Mouse (Mus musculus): ENCODE data around the gene Taf8.

The Taf8 gene

DNA sequence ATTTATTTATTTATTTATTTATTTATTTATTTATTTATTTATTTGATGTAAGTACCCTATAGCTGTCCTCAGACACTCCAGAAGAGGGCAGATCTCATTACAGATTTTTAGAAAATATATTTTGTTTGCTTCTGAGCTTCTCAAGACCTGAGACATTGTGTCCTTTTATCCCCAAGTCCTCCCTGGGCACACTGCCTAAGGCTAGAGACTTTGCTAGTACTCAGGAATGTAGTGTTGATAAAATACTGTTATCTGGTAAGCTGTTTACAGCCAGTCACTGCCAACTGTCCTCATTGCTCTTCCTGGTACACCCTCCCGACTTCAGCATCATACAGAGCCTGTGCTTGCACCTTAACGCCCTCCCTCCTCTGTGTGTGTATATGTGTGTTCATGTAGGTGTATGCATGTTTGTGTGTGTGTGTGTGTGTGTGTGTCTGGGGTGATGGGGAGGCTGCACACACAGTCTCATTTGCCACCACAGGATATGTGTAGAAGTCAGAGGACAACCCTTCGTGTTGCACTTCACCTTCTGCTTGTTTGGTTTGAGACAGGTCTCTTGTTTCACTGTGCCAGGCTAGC is 42.7 kb downstream of the Taf8 start:
- no peak for DNase-seq (ENCODE audit: low spot score in 2 of 2)

- no peak for DNase-seq (ENCODE audit: low spot score in 2 of 2)
Observed at GRCm38 (mm10) chr17:47458936-47459335, 43.2 kb downstream of the Taf8 start.

GRCm38 (mm10) chr17:47458310-47458709 is 43.8 kb downstream of the Taf8 start:
- DNase-seq (ENCODE audit: low spot score in 2 of 2): no peak

DNA sequence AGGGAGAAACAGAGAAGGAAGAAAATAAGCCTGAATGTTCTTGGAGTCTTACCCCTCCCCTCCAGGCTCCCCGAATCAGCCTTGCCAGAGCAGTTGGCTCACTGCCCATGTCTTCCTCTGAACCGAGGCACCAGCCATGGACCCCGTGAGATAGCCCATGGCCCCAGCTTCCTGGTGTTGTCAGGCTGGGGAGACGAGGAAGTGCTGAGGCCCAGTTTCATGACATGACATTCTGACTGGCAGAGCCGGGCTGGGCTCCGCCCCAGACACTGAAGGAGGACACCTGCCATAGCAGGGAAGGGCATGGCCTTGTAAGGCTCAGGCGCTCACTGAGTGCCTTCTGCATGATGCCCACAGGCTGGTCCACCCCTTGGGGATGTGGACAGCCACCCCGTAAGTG is 47.4 kb downstream of the Taf8 start:
- DNase-seq (ENCODE audit: low spot score in 2 of 2): no peak

DNA sequence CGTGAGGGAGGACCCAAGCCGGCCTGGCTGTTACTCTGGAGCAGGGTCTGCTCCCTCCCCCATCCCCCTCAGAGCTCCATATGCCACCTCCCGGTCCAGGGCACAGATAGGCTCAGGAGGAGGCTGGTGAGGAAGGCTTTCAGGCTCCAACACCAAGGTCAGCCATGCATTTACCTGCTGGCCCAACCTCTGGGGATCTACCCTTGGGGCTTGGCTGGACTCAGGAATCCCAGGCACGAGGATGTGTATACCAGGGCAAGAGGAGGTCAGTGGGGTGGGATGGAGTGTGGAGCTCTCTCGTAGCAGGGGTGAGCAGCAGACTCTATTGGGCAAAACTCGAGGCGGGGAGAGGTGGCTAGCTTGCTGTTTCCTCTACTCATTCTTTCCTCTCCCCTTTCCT is 49.2 kb downstream of the Taf8 start:
- no peak for DNase-seq (ENCODE audit: low spot score in 2 of 2)

DNA sequence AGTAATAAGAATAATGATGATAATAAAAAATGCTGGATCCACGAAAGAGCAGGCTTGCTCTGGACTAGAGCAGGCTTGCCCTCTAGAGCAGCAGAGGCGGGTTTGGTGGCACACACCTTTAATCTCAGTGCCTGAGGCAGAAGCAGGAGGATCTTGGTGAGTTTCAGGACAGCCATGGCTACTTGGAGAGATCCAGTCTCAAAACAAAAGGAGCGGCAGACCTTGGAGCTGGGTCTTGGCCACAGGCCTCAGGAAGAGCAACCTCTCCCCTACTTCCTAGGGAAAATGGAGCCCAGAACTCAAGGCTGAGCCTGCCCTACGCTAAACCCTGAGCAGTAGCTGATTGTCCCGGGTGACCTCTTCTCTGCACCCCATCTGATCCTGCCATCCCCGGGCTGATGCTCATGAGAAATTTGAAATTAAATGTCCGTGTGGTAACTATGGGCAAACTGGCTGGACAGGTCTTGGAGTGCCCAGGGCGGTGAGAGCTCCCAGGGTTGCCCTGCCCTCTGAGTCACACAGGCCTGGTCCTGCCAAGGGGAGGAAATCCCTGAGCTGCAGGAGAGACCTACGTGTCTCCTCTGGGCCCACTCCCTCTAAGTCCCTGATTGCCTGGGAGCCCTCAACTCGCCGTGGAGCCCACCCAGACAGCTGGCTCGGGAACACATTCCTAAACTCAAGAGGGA is 51.1 kb downstream of the Taf8 start:
- peak; percentile 70 to 78 for DNase-seq (ENCODE audit: low spot score in 2 of 2)

- no peak for DNase-seq (ENCODE audit: low spot score in 2 of 2)
Observed at GRCm38 (mm10) chr17:47450239-47450638, 51.9 kb downstream of the Taf8 start.

- no peak for DNase-seq (ENCODE audit: low spot score in 2 of 2)
Observed at GRCm38 (mm10) chr17:47449432-47449831, 52.7 kb downstream of the Taf8 start.

DNA sequence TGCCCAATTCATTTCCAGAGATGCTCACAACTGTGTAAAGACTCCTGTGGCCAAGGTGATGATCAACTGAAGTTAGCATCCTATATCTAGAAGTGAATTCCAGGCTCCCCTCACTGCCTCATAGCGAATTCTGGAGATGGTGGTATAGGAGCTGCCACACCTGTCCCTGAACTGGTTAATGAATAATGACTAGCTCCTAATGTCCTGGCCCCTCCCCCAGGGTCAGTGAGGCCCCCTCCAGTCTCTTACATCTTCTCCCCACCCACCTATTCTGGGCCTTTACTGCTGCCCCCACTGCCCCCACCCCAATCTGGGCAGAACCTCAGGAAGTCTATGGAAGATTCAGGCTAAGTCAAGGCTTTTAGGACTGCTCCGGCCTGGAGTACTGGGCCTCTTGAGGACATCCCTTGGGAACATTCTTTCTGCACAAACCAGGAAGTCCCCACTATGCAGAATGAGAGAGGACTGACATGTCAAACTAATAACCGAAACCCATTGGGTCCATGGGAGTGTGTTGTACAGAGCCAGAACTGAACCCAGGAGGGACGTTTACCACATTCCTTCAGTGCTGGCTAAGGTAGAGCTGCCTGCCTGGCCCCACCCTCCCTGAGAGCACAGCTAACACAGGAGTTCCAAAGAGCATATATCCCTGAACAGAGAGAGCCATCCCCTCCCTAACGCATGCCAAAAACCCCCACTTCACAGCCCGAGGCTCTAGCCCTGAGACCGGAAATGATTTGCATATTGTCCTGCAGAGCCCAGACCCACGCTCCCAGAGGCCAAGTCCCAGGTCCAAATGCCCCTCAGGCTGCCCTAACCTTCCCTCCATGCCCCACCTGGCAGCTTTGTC is 53.3 kb downstream of the Taf8 start:
- DNase-seq (ENCODE audit: low spot score in 2 of 2): no peak

DNA sequence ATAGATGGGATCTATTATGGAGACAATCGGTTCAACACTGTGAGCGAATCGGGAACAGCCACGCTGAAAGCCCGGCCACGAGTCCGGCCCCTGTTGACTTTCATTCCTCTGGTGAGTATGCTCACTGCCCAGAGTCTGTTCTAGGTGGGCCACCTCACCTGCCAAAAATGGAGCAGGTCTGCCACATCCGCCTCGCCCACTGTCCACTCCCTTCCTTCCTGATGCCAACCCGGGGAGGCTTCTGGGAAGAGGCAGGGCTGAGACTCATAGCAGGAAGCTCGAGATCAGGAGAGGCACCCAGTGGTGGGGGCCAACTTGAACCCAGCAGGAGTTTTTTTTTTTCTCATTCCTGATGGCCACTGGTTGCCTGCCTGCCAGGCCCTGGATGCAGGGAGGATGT is 55.5 kb downstream of the Taf8 start:
- no peak for DNase-seq (ENCODE audit: low spot score in 2 of 2)

- no peak for DNase-seq (ENCODE audit: low spot score in 2 of 2)
Observed at GRCm38 (mm10) chr17:47446025-47446424, 56.1 kb downstream of the Taf8 start.

DNA sequence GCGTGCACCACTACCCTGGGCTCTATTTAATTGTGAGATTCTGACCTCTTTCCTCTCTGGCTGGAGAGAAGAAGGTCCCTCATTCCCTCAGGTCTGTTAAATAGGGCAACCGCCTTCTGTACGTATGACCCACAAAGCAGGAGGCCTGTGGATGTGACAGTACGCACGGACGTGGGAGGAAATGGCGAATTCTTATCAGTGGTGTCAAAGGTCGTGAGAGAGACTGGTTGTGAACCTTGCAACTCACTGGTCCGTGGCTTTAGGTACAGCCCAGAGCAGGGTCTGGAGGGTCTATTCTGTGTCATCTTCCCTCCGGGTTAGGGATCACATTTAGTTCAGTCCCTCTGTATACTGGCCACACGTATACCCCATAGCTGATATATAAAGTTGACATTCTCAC is 56.6 kb downstream of the Taf8 start:
- DNase-seq (ENCODE audit: low spot score in 2 of 2): no peak

- no peak for DNase-seq (ENCODE audit: low spot score in 2 of 2)
Observed at GRCm38 (mm10) chr17:47444113-47444512, 58.0 kb downstream of the Taf8 start.

GRCm38 (mm10) chr17:47442271-47442670 is 59.8 kb downstream of the Taf8 start:
- no peak for DNase-seq (ENCODE audit: low spot score in 2 of 2)

DNA sequence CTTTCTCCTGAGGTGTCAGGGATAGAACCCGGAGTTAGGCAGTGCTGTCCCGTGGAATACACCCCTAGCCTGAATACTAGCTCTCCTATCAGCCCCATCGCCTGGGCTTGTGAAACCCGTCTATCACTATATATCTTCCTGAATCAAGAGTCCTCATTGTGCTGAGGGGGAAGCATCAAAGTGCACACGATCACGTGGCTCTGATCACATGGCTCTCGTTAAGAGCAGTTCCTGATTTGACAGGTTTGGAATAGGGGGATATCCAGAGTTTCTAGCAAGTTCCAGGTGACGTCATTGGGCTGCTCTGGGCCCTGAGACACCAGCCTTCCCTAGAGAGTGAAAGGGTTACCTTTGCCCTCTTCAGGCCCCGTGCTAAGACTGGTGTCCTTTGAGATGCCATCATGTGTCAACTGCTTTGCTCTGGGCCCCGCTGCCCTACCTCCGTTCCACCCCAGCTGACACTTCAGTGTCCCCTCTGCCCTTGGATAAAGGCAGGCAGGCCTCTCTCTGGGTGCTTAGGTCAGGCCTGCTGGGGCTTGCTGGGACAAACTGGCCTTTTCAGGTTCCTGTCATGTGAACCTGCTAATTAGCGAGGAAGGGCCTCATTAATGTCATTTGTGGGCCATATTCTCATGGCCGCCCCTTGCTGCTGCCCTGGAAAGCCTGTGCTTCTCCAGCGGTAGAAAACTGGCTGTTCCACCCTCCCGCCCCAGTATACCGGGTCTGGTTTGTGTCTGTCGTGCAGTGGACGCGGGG is 60.6 kb downstream of the Taf8 start:
- no peak for DNase-seq (ENCODE audit: low spot score in 2 of 2)

GRCm38 (mm10) chr17:47440359-47440890 is 61.7 kb downstream of the Taf8 start:
- no peak for DNase-seq (ENCODE audit: low spot score in 2 of 2)

DNA sequence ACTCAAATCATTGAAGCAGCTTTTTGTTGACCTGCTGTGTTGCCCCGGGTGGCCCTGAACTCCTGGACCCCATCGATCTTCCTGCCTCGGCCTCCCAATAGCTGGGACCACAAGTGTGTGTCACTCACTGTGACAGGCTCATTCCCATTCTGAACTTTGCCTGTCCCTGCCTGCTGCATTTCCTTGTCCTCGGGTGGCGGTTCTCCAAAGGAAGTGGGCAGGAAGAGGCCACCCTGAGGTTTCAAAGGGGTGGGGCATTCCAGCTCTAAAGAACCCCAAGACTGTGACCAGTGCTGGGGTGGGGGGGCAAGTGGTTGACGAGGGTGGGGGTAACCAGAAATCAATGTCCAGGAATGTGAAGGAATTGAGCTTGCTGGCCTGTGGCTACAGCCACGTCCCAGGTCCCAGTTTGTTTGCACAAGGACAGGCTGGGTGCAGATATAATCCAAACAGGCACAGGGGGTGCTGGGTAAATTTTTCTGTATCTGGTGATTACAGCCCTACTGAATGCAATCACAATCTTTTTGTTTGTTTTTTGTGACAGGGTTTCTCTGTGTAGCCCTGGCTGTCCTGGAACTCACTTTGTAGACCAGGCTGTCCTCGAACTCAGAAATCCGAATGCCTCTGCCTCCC is 62.6 kb downstream of the Taf8 start:
- peak in 1 of 2 experiments; percentile 26 for DNase-seq (ENCODE audit: low spot score in 2 of 2)

- DNase-seq (ENCODE audit: low spot score in 2 of 2): peak in 1 of 2 experiments; percentile 28
Observed at GRCm38 (mm10) chr17:47438611-47439010, 63.5 kb downstream of the Taf8 start.

GRCm38 (mm10) chr17:47436907-47437547 is 65.1 kb downstream of the Taf8 start, which contains the start of gene 1700001C19Rik:
Gene 1700001C19Rik, minus strand, starts transcription at chr17:47437376.
- DNase-seq (ENCODE audit: low spot score in 2 of 2): peak in 1 of 2 experiments; percentile 31

DNA sequence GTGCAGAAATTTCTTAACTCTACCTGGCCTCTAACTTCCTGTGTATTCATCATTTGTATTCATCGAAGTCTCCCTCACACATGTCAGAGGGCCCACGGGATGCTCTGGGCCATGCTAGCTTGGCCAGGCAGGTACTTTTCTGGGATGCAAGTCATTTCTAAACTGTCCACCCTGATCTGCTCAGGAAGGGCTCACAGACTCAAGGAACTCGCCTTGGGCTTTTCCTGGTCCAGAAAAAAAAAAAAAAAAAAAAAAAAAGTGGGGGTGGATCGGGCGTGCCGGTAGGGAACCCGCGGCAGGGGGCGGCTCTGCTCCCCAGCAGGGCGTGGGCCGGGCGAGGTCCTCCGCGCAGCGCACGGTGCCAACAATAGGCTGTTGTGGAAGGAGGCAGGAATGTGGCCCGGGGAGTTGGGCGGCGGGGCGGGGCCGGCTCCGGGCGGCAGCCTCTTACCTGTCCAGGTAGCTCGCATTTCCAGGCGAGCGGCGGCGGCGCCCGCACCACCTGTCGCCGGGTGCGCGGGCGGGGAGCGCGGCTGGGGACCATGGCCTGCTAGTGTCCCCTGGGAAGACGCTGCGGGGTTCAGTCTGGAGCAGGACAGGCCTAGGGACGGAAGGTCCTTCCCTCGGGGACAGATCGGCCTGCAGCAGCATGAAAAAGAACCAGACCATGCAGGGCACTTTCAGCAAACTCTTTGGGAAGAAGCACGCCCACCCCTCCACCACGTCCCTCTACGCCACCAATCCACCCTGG is 65.8 kb downstream of the Taf8 start, which contains the start of gene AI661453:
Gene AI661453 (plus strand): TSS at position 460 of the 751 bp plus-strand sequence.
- peak; percentile 74 to 83 for DNase-seq (ENCODE audit: low spot score in 2 of 2)

Measured in urinary bladder, postnatal 36 days (tissue).